Mouse (Mus musculus): Measurements from ENCODE around the gene Ctnnbip1. TPM values are rescaled to one million over a fixed set of nuclear protein-coding genes. Genes with fewer than 3 reads are reported as not detected.

The Ctnnbip1 gene
- polyA plus RNA-seq, 1 experiment = 19.9 TPM

Other genes with a start within 250 kb of the Ctnnbip1 start
- gene Kif1b, start 210.5 kb upstream of the Ctnnbip1 start, polyA plus RNA-seq (2012; fragmentation: generic; extraction: Trizol) = 26.7 TPM
- gene Ube4b, start 91.5 kb upstream of the Ctnnbip1 start, polyA plus RNA-seq (2012; fragmentation: generic; extraction: Trizol) = 57.4 TPM
- gene Rbp7, start 63.3 kb upstream of the Ctnnbip1 start, polyA plus RNA-seq (2012; fragmentation: generic; extraction: Trizol) = not detected
- not detected for gene Tmem274, start 40.9 kb upstream of the Ctnnbip1 start, polyA plus RNA-seq (2012; fragmentation: generic; extraction: Trizol)
- gene Nmnat1, start 33.0 kb upstream of the Ctnnbip1 start, polyA plus RNA-seq (2012; fragmentation: generic; extraction: Trizol) = 9.3 TPM
- 45.5 TPM for gene Lzic, start 33.0 kb upstream of the Ctnnbip1 start, polyA plus RNA-seq (2012; fragmentation: generic; extraction: Trizol)
- gene Clstn1, start 68.2 kb downstream of the Ctnnbip1 start, polyA plus RNA-seq (2012; fragmentation: generic; extraction: Trizol) = 52.1 TPM
- 1.4 TPM for gene Pik3cd, start 184.3 kb downstream of the Ctnnbip1 start, polyA plus RNA-seq (2012; fragmentation: generic; extraction: Trizol)
- 31.1 TPM for gene Tmem201, start 219.8 kb downstream of the Ctnnbip1 start, polyA plus RNA-seq (2012; fragmentation: generic; extraction: Trizol)